Mouse (Mus musculus) layer of hippocampus, postnatal 14 days (tissue): ENCODE data around the gene Csrp2. TPM values are rescaled to one million over a fixed set of nuclear protein-coding genes. Genes with fewer than 3 reads are reported as not detected.

Source experiments
- DNase-seq, 2 experiments: peaks; one replicate each; pipeline ENCODE4 v3.0.0; 2021 to 2022; ENCODE audit warnings: low spot score in 2 of 2, mixed read lengths in 1 of 2
- total RNA-seq, 2 experiments: library from RNA; stranded (reverse); gene quantifications; 2 replicates each; pipeline ENCODE4 v1.2.3; 2021

The Csrp2 gene
- total RNA-seq, 2 experiments from 2014 or later: 40.3 to 59.2 TPM

GRCm38 (mm10) chr10:110931161-110931912, 11.7 kb downstream of the Csrp2 start:
- DNase-seq: no peak

GRCm38 (mm10) chr10:110931913-110932560, 12.4 kb downstream of the Csrp2 start:
- DNase-seq: no peak

GRCm38 (mm10) chr10:110933584-110933983, 14.0 kb downstream of the Csrp2 start:
- no peak for DNase-seq

DNA sequence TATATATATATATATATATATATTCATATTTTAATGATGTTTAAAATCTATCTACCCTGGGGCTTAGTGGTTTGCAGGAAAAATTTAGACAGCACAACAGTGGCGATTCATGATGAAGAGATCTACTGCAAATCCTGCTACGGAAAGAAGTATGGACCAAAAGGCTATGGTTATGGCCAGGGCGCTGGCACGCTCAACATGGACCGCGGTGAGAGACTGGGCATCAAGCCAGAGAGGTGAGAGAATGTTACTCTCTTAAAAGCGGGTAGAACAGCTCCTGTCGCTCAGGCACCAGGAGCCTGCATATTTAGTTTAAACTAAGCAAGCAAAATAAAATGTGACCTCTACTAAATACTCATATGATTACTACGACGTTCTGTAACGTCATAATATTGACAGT, 15.5 kb downstream of the Csrp2 start:
- no peak for DNase-seq

DNA sequence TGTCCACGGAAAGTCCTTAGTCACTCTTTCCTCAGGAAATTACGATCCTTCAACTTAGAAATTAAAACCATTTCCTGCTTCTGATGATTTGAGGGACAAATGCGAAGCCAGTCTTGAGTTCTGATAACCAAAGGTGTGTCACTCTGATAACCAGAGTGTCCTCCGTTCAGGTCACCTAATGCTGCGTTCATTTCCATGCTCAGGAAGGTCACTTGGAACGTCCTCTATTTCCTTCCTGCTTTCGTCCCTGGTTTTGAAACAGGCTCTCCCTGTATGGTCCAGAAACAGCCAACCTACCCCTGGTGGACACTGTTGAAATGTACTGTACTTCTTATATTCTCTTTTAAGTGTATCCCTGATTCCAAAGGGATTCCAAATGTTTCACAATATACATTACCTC, 16.1 kb downstream of the Csrp2 start:
- DNase-seq: no peak

GRCm38 (mm10) chr10:110938361-110938760, 18.8 kb downstream of the Csrp2 start:
- peak; percentile 44 to 63 for DNase-seq

GRCm38 (mm10) chr10:110938841-110939549, 19.4 kb downstream of the Csrp2 start:
- peak; percentile 73 to 83 for DNase-seq

GRCm38 (mm10) chr10:110939717-110940116, 20.1 kb downstream of the Csrp2 start:
- no peak for DNase-seq

GRCm38 (mm10) chr10:110940740-110941398, 21.3 kb downstream of the Csrp2 start:
- no peak for DNase-seq

- DNase-seq: no peak
Measured at GRCm38 (mm10) chr10:110941968-110942367, 22.4 kb downstream of the Csrp2 start.

- no peak for DNase-seq
Measured at GRCm38 (mm10) chr10:110942806-110943205, 23.2 kb downstream of the Csrp2 start.

GRCm38 (mm10) chr10:110944175-110944574, 24.6 kb downstream of the Csrp2 start:
- no peak for DNase-seq

DNA sequence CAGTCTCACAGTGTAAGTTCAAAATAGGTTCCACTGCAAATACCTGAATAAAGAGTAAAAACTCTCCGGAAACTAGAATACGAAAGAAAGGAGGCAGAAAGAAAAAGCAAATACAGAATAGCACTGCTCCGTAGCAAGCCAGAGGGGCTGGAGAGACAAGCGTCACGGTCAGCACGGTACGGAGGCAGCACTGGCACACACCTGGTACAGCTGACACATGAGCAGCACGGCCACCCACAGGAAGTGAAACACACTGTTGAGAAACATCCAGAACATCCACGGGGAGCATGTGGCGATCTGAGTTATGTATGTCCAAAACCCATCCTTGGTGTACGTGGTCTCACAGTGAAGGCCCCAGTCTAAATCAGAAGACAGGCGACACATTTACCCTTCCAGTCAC, 26.4 kb downstream of the Csrp2 start:
- DNase-seq: no peak

GRCm38 (mm10) chr10:110947574-110947973, 28.0 kb downstream of the Csrp2 start:
- DNase-seq: no peak

GRCm38 (mm10) chr10:110951112-110951511, 31.5 kb downstream of the Csrp2 start:
- no peak for DNase-seq

DNA sequence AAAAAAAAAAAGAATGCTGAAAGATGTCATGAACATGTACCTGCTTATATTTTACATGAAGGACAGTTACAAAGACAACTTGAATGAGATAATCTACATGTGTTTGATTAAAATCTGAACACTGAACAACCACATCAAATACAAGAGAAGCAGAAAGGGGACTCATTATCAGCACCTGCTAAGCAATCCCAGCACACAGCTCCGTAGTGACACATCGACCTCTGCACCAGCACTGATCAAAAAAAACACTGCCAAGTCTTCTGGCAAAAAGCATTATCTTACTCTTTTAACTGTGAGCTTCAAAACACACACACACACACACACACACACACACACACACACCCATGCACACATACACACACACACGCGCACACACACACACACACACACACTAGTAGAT, 32.2 kb downstream of the Csrp2 start:
- DNase-seq: no peak

GRCm38 (mm10) chr10:110952271-110952670, 32.7 kb downstream of the Csrp2 start:
- DNase-seq: no peak

- DNase-seq: peak in 1 of 2 experiments; percentile 68
Measured at GRCm38 (mm10) chr10:110952937-110953451, 33.4 kb downstream of the Csrp2 start.

DNA sequence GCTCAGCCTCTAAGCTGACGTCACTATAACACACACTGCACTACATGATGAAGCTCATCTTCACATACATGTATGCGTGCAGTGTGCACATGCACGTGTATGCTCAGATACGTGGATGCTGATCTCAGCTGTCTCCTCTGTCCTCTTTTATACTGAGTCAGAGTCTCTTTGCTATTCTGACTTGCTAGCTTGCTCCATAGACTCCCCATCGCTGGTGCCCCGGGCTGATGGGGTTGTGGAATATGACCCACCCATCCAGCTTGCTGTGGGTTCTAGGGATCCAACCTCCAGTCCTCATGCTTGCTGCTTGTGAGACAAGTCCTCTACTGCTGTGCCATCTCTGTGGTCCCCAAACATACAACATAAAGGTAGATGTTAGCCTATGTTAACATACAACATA, 39.3 kb downstream of the Csrp2 start:
- DNase-seq: no peak

DNA sequence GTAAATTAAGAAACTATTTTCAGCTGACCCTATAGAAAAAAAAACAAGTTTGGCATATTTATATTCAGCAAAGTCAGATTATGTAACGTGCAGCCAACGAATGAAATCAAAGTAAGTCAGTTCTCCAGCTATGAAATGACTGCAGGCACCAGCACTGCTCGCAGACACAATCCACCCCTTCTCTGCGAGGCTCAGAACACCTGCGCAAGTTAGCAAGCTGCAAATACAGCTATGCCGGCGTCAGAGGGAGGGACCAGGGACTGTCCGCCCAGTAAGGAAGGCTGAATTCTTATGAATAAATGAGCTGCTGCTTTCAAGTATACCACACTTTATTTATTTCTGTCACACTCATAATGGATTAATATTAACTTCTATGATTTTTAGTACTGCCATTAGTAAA, 40.2 kb downstream of the Csrp2 start:
- no peak for DNase-seq

GRCm38 (mm10) chr10:110960841-110961240, 41.3 kb downstream of the Csrp2 start:
- DNase-seq: no peak
